Mouse (Mus musculus) forebrain, postnatal 0 days (tissue): Measurements from ENCODE around the gene Dpep2nb. TPM values are rescaled to one million over a fixed set of nuclear protein-coding genes. Genes with fewer than 3 reads are reported as not detected.
A peak's percentile ranks its signal among the peaks of the same experiment; 100 is the strongest.
"Not testable (repeated sequence)": the region's sequence is repeated elsewhere in the genome, so short reads cannot be mapped to it uniquely, and the experiment has no call there.

Experiments
- ATAC-seq: fragments of 200-750 bp; cut with Nextera tagmentation; 2 replicates; pipeline ENCODE4 v1.8.0; 2017; ENCODE audit warnings: mild to moderate bottlenecking, moderate library complexity
- DNase-seq: peaks from one replicate; pipeline ENCODE4 v3.0.0-alpha.2; 2015
- H3K27ac ChIP-seq: fragments of 300-500 bp; sonication (generic); 2 replicates; pipeline ENCODE4 v1.5.1; 2014; ENCODE audit warnings: low read depth, mild to moderate bottlenecking, antibody characterized with exemption, low read length, moderate library complexity, mixed read lengths
- H3K27me3 ChIP-seq: fragments of 300-500 bp; sonication (generic); 2 replicates; pipeline ENCODE4 v1.6.1; 2014; ENCODE audit warnings: mild to moderate bottlenecking, low read length, mixed read lengths; ENCODE audit not compliant: insufficient read depth
- H3K36me3 ChIP-seq: fragments of 300-500 bp; sonication (generic); 2 replicates; pipeline ENCODE4 v1.6.1; 2014; ENCODE audit warnings: mild to moderate bottlenecking, moderate library complexity; ENCODE audit not compliant: insufficient read depth
- H3K4me1 ChIP-seq: fragments of 300-500 bp; sonication (generic); 2 replicates; pipeline ENCODE4 v1.6.1; 2014; ENCODE audit warnings: antibody characterized with exemption; ENCODE audit not compliant: insufficient read depth
- H3K4me2 ChIP-seq: fragments of 300-500 bp; sonication (generic); 2 replicates; pipeline ENCODE4 v1.6.1; 2014; ENCODE audit warnings: low read depth, mild to moderate bottlenecking, moderate library complexity
- H3K4me3 ChIP-seq: fragments of 300-500 bp; sonication (generic); 2 replicates; pipeline ENCODE4 v1.5.1; 2014; ENCODE audit warnings: low read depth, low read length, mixed read lengths
- H3K9ac ChIP-seq: fragments of 300-500 bp; sonication (generic); 2 replicates; pipeline ENCODE4 v1.6.1; 2014; ENCODE audit warnings: mild to moderate bottlenecking
- H3K9me3 ChIP-seq: fragments of 300-500 bp; sonication (generic); 2 replicates; pipeline ENCODE4 v1.6.1; 2016; ENCODE audit warnings: low read length
- CTCF ChIP-seq: sonication (generic); IDR thresholded peaks from 2 replicates; pipeline ENCODE4 v1.5.1; 2016; ENCODE audit warnings: antibody characterized with exemption, control low read depth, low read depth
- WGBS: fragments of 180-500 bp; shearing (Covaris S2); extraction: QIAGEN DNeasy Blood & Tissue Kit; methylation state at CpG from one replicate; pipeline ENCODE4 v1.1.7; 2014; 5-methylcytosine and 5-hydroxymethylcytosine counted together
- polyA plus RNA-seq: library from polyadenylated mRNA; unstranded; fragments of >200 nt; fragmentation: Nextera tagmentation; extraction: Ambion mirVana; gene quantifications from 2 replicates; pipeline ENCODE4 v1.2.1, GENCODE M21; 2015
- total RNA-seq: library from RNA; depleted of rRNA; stranded (reverse); fragments of >200 nt; gene quantifications from 2 replicates; pipeline ENCODE4 v1.2.3, GENCODE M21; 2014

The Dpep2nb gene
- total and polyA plus RNA-seq, 2 experiments from 2014 or later: not detected

DNA sequence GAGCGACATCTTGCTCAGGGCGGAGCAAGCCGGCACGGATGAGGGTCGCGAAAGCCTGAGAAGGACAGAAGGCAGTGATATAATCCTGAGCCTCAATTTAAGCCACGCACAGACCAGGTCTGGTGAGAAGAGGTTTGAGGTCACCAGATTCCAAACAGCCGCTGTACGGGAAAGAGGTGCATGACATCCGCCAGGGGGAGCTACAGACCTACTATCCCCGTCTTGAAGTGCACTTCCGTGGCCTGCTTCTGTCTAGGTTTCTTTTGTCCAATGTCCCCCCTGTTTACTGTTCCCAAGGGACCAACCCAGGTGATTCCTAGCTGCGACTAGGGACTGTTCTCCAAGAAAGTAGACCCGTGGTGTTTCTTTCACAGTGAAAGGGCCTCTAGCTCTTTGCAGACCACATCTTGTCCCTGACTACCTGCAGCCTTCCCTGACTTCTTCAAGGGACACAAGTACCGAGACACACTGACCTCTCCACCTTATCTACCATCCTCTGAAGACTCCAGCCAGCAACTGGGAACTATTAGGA is 14.9 kb downstream of the Dpep2nb start, which contains the start of gene Dus2:
TSS of gene Dus2 (plus strand) at position 482 of the 532 bp plus-strand sequence.
- peak; percentile 81 for TF ChIP-seq CTCF
- H3K9me3 ChIP-seq: no peaks in the 10 kb centered on the region
- 12% methylated on average over 15 of the region's 15 CpGs for WGBS
- peak; percentile 65; the same call in 1 of the 2 replicates for ATAC-seq
- H3K27ac ChIP-seq: no peak within 1 kb of the TSS
- H3K36me3 ChIP-seq: no peaks in the 10 kb centered on the region
- DNase-seq: peak; percentile 78
- no peak within 1 kb of the TSS for H3K4me3 ChIP-seq
- no peaks in the 10 kb centered on the region for H3K4me1 ChIP-seq
- no peaks in the 10 kb centered on the region for H3K27me3 ChIP-seq
- H3K9ac ChIP-seq: no peak within 1 kb of the TSS
- H3K4me2 ChIP-seq: no peak within 1 kb of the TSS

DNA sequence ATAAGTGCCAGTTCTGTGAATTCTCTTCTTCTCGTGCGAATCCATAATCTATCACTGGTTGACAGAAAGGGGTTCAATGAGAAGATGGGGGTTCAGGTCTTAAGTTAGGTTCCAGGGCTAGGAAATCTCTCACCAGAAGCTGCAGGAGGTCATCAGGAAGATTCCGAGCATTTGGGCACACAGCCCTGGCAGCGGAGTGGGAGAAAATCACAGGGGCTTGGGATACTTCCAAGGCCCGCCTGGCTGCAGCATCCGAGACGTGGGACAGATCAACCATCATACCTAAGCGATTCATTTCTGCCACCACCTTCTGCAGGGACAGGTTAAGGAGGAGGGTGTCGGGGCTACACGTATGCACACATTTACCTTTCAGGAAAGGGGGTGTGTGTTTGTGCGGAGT is 17.2 kb downstream of the Dpep2nb start:
- WGBS: 82% methylated on average over 11 of the region's 11 CpGs
- no peaks in the 10 kb centered on the region for H3K27me3 ChIP-seq
- no peak for TF ChIP-seq CTCF
- H3K4me1 ChIP-seq: no peaks in the 10 kb centered on the region
- H3K36me3 ChIP-seq: no peaks in the 10 kb centered on the region
- ATAC-seq: no peak
- H3K9me3 ChIP-seq: no peaks in the 10 kb centered on the region
- DNase-seq: no peak
- H3K4me3 ChIP-seq: no peak overlapping the region
- H3K27ac ChIP-seq: no peak overlapping the region
- no peak overlapping the region for H3K9ac ChIP-seq
- no peak overlapping the region for H3K4me2 ChIP-seq

DNA sequence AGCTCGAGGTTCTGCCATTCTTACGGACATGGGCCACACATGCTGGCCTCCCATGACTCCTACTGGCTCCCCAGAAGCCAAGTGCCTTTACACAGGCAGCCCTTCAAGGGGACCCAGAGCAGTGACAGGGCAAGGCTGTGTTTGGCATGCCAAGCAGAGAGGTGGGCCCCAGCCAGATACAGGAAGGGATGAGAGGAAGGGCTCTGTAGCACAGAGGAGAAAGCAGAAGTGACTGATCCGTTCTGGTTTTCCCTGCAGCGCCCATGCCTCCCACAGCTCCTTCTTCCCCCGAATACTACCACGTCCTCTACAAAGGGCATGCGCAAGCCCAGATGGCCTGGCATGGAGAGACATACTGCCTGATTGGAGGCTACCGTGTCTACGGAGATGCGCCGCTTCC is 22.4 kb downstream of the Dpep2nb start:
- not testable (repeated sequence) for H3K27me3 ChIP-seq, H3K4me2 ChIP-seq, H3K9ac ChIP-seq, H3K9me3 ChIP-seq, DNase-seq, H3K4me1 ChIP-seq, H3K4me3 ChIP-seq, H3K36me3 ChIP-seq, ATAC-seq, H3K27ac ChIP-seq
- WGBS: 84% methylated on average over 11 of the region's 11 CpGs

DNA sequence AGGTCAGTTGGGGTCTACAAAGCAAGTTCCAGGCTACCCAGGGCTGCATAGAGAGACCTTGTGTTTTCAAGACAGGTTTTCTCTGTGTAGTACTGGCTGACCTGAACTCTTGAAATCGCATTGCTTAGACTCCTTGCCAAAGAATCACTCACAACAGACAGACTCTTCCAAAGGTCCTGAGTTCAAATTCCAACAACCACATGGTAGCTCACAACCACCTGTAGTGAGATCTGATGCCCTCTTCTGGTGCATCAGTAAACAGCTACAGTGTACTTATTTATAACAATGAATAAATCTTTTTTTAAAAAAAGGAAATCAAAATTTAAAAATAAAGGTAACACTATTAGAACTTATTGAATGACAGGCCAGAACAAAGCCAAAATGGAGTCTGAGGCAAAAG is 24.6 kb downstream of the Dpep2nb start:
- no peak for TF ChIP-seq CTCF
- ATAC-seq: no peak

DNA sequence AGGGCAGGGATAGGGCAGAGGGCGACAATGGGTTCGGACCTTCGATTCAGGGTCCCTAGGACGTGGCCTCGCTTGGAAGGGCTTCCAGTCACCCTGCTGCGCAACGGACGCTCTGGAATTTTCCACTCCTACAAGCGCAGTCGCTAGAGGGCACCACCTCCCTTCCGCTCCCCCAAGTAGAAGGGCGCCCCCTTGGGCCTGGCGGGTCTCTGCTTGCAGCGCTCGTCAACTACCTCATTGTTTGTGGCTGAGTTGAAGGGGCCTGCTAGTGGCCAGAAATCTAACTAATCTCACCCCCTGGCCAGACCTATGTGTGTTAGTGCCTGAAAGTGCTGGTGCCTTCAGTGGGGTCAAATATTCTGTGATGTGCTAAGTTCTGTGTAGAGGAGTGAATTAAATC is 26.4 kb downstream of the Dpep2nb start, which contains the start of gene Dpep3:
TSS of gene Dpep3 (minus strand) at position 105 of the 400 bp plus-strand sequence.
- H3K4me1 ChIP-seq: no peaks in the 10 kb centered on the region
- no peak within 1 kb of the TSS for H3K9ac ChIP-seq
- H3K4me3 ChIP-seq: no peak within 1 kb of the TSS
- no peak for ATAC-seq
- no peaks in the 10 kb centered on the region for H3K27me3 ChIP-seq
- no peaks in the 10 kb centered on the region for H3K9me3 ChIP-seq
- H3K27ac ChIP-seq: no peak within 1 kb of the TSS
- WGBS: 91% methylated on average over 15 of the region's 15 CpGs
- TF ChIP-seq CTCF: no peak
- no peaks in the 10 kb centered on the region for H3K36me3 ChIP-seq
- no peak for DNase-seq
- H3K4me2 ChIP-seq: no peak within 1 kb of the TSS

More for the DNA sequence above, 24.6 kb downstream of the Dpep2nb start:
- no peak overlapping the region for H3K27ac ChIP-seq
- no peaks in the 10 kb centered on the region for H3K9me3 ChIP-seq
- H3K4me2 ChIP-seq: no peak overlapping the region
- 91% methylated on average over 1 of the region's 1 CpGs for WGBS
- no peaks in the 10 kb centered on the region for H3K4me1 ChIP-seq
- no peaks in the 10 kb centered on the region for H3K36me3 ChIP-seq
- no peak overlapping the region for H3K9ac ChIP-seq
- H3K27me3 ChIP-seq: no peaks in the 10 kb centered on the region
- no peak for DNase-seq
- H3K4me3 ChIP-seq: no peak overlapping the region

DNA sequence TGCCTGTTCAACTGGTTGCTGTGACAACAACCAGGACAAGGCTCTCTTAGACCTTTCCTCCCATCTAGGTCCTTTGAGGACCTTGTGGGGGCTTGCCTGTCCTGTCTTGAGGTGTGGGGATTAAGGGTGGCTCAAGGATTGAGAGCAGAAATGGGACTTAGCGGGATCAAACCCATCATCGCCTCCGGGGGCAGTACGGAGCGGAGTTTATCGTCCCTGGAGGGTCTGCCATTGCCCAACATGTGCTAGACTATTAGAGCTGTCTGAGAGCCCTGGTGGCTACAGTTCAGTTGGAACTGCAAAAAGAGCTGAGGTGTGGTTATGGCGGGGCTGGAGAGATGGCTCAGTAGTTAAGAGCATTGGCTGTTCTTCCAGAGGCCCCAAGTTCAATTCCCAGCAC is 30.4 kb downstream of the Dpep2nb start:
- H3K36me3 ChIP-seq: no peaks in the 10 kb centered on the region
- TF ChIP-seq CTCF: no peak
- DNase-seq (no peak), ATAC-seq (no peak)
- no peak overlapping the region for H3K4me2 ChIP-seq
- no peak overlapping the region for H3K4me3 ChIP-seq
- 64% methylated on average over 7 of the region's 7 CpGs for WGBS
- no peaks in the 10 kb centered on the region for H3K27me3 ChIP-seq
- no peaks in the 10 kb centered on the region for H3K9me3 ChIP-seq
- H3K4me1 ChIP-seq: no peaks in the 10 kb centered on the region
- no peak overlapping the region for H3K9ac ChIP-seq
- no peak overlapping the region for H3K27ac ChIP-seq

DNA sequence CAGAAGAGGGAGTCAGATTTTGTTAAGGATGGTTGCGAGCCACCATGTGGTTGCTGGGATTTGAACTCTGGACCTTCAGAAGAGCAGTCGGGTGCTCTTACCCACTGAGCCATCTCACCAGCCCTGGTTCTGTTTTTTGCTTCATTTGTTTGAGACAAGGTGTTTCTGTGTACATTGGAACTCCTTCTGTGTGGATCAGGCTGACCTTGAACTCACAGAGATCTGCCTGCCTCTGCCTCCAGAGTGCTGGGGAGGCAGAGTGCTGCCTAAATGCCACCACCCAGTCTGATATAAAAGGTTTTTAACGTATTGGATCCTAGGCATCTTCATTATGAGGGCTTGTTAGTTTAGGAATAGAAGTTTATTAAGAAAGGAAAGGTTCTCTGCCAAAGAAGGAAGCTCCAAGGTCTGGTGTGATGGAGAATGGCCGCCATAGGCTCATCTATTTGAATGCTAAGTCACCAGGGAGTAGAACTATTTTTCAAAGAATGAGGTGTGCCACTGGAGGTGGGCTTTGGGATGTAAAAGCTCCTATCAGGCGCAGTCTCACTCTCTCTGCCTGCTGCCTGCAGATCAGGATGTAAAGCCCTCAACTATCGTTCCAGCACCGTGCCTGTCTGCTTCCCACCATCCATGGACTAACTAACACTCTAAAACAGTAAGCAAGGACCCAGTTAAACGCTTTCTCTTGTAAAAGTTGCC is 34.6 kb downstream of the Dpep2nb start:
- Histone ChIP-seq H3K9me3 (no peaks in the 10 kb centered on the region), H3K4me3 (no peak overlapping the region), H3K27ac (no peak overlapping the region), H3K9ac (no peak overlapping the region), H3K4me1 (no peaks in the 10 kb centered on the region; the same call in 1 of the 2 replicates), H3K27me3 (peaks cover 15% of the 10 kb centered on the region), H3K36me3 (no peaks in the 10 kb centered on the region), H3K4me2 (no peak overlapping the region)
- DNase-seq (no peak), ATAC-seq (no peak)
- TF ChIP-seq CTCF: no peak
- WGBS: 74% methylated on average over 8 of the region's 8 CpGs
